Mouse (Mus musculus) thymus, postnatal 14 days (tissue): ENCODE results near the gene Pkn3.
"Not testable (repeated sequence)": the region's sequence is repeated elsewhere in the genome, so short reads cannot be mapped to it uniquely, and the experiment has no call there.

Source experiments
- DNase-seq: peaks from one replicate; pipeline ENCODE4 v3.0.0; 2021

Gene Pkn3

GRCm38 (mm10) chr2:30077502-30078348 is at the start of gene Pkn3:
Pkn3 (plus strand) TSS chr2:30077684.
- DNase-seq: peak; percentile 84

GRCm38 (mm10) chr2:30032244-30032846 is 45.1 kb upstream of the Pkn3 start:
- DNase-seq: peak; percentile 30

GRCm38 (mm10) chr2:30032957-30033356 is 44.5 kb upstream of the Pkn3 start:
- no peak for DNase-seq

GRCm38 (mm10) chr2:30037762-30038161 is 39.7 kb upstream of the Pkn3 start:
- DNase-seq: no peak

- no peak for DNase-seq
Measured at GRCm38 (mm10) chr2:30038370-30038769, 39.1 kb upstream of the Pkn3 start.

- no peak for DNase-seq
Measured at GRCm38 (mm10) chr2:30039687-30040086, 37.8 kb upstream of the Pkn3 start.

GRCm38 (mm10) chr2:30042445-30042844 is 35.0 kb upstream of the Pkn3 start:
- DNase-seq: peak; percentile 88

GRCm38 (mm10) chr2:30044550-30044949 is 32.9 kb upstream of the Pkn3 start:
- no peak for DNase-seq

- DNase-seq: no peak
Measured at GRCm38 (mm10) chr2:30047127-30047526, 30.4 kb upstream of the Pkn3 start.

- no peak for DNase-seq
Measured at GRCm38 (mm10) chr2:30048101-30048501, 29.4 kb upstream of the Pkn3 start.

GRCm38 (mm10) chr2:30048699-30049388 is 28.6 kb upstream of the Pkn3 start, which contains the start of gene Wdr34:
Wdr34 (minus strand) TSS chr2:30048881.
- DNase-seq: peak; percentile 99

- DNase-seq: no peak
Measured at GRCm38 (mm10) chr2:30049831-30050230, 27.7 kb upstream of the Pkn3 start.

- DNase-seq: no peak
Measured at GRCm38 (mm10) chr2:30051992-30052761, 25.3 kb upstream of the Pkn3 start.

- DNase-seq: not testable (repeated sequence)
Measured at GRCm38 (mm10) chr2:30055310-30055709, 22.2 kb upstream of the Pkn3 start.

- DNase-seq: no peak
Measured at GRCm38 (mm10) chr2:30056736-30057135, 20.7 kb upstream of the Pkn3 start.

GRCm38 (mm10) chr2:30057223-30057904 is 20.1 kb upstream of the Pkn3 start, which contains the start of gene Set:
Set (plus strand) TSS chr2:30057378.
- no peak for DNase-seq

GRCm38 (mm10) chr2:30058418-30058817 is 19.1 kb upstream of the Pkn3 start:
- no peak for DNase-seq

GRCm38 (mm10) chr2:30061215-30062166 is 16.0 kb upstream of the Pkn3 start:
- peak; percentile 82 for DNase-seq

- peak; percentile 58 for DNase-seq
Measured at GRCm38 (mm10) chr2:30062249-30063093, 15.0 kb upstream of the Pkn3 start.

- DNase-seq: no peak
Measured at GRCm38 (mm10) chr2:30063235-30063634, 14.2 kb upstream of the Pkn3 start.
